Mouse (Mus musculus) intestine, embryonic 14.5 days (tissue): ENCODE measurements around the gene Cyp26b1. TPM values are rescaled to one million over a fixed set of nuclear protein-coding genes. Genes with fewer than 3 reads are reported as not detected.

ENCODE experiments used
- ATAC-seq: fragments of 200-750 bp; cut with Nextera tagmentation; replicated peaks from 2 replicates; pipeline ENCODE4 v1.8.0; 2017; ENCODE audit warnings: low read depth, moderate number of reproducible peaks, moderate TSS enrichment, moderate library complexity; ENCODE audit not compliant: low FRiP score, low TSS enrichment
- DNase-seq: peaks from one replicate; pipeline ENCODE4 v3.0.0-alpha.2; 2018; ENCODE audit warnings: low spot score
- H3K27ac ChIP-seq: fragments of 300-500 bp; sonication (generic); 2 replicates; pipeline ENCODE4 v1.5.1; 2014; ENCODE audit warnings: low read depth, mild to moderate bottlenecking, control low read depth
- H3K27me3 ChIP-seq: fragments of 300-500 bp; sonication (generic); replicated peaks from 2 replicates; pipeline ENCODE4 v1.6.1; 2014; ENCODE audit warnings: low read length, control low read depth; ENCODE audit not compliant: control insufficient read depth, insufficient read depth
- H3K36me3 ChIP-seq: fragments of 300-500 bp; sonication (generic); 2 replicates; pipeline ENCODE4 v1.6.1; 2014; ENCODE audit warnings: low read length, control low read depth; ENCODE audit not compliant: control insufficient read depth, insufficient read depth
- H3K4me1 ChIP-seq: fragments of 300-500 bp; sonication (generic); replicated peaks from 2 replicates; pipeline ENCODE4 v1.6.1; 2014; ENCODE audit warnings: low read length, control low read depth, mixed read lengths; ENCODE audit not compliant: control insufficient read depth, insufficient read depth
- H3K4me2 ChIP-seq: fragments of 300-500 bp; sonication (generic); 2 replicates; pipeline ENCODE4 v1.6.1; 2014; ENCODE audit warnings: low read length
- H3K4me3 ChIP-seq: fragments of 300-500 bp; sonication (generic); 2 replicates; pipeline ENCODE4 v1.5.1; 2014; ENCODE audit warnings: low read depth, low read length, control low read depth, mixed read lengths
- H3K9ac ChIP-seq: fragments of 300-500 bp; sonication (generic); 2 replicates; pipeline ENCODE4 v1.6.1; 2014; ENCODE audit warnings: mild to moderate bottlenecking, low read length
- H3K9me3 ChIP-seq: fragments of 300-500 bp; sonication (generic); 2 replicates; pipeline ENCODE4 v1.6.1; 2016; ENCODE audit warnings: low read length, control low read depth; ENCODE audit not compliant: control insufficient read depth
- WGBS: fragments of 180-500 bp; shearing (Covaris S2); extraction: QIAGEN DNeasy Blood & Tissue Kit; methylation state at CpG from one replicate; pipeline ENCODE4 v1.1.7; 2014; 5-methylcytosine and 5-hydroxymethylcytosine counted together
- polyA plus RNA-seq: library from polyadenylated mRNA; unstranded; fragments of >200 nt; fragmentation: Nextera tagmentation; extraction: Ambion mirVana; gene quantifications from 2 replicates; pipeline ENCODE4 v1.2.1, GENCODE M21; 2014

Cyp26b1 gene
- polyA plus RNA-seq, 1 experiment from 2014 or later, result 2.7 TPM

DNA sequence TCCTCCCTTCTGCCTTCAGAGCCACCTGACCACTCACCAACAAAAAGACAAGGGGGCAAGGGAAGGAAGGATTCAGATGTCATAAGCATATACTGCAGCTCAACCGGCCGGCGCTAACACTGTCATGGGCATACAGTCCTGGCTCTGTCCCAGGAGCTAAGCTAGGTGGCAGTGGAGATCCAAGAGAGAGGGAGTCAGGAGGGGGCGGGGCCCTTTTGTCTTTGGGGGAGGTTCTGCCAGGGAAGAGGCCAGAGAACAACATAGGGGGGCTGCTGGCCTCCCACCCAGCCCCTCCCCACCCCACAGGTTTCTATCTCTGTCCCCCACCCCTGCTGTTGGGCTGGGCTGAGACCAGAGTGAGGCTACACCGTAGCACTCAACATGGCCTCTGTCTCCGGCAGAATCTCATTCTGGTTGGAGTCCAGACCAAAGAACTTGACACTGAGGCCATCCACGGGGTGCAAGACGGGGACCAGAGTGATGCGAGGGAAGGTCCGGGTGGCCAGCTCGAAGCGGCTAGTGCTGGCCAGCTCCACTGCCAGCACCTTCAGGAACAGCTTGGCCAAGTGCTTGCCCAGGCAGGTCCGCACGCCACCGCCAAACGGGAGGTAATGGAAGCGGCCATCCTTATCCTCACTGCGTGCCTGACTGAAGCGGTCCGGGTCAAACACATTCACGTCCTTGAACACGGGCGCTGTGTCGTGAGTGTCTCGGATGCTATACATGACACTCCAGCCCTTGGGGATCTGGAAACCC, 19.6 kb downstream of the Cyp26b1 start:
- 43% methylated on average over 25 of the region's 25 CpGs for WGBS
- Histone ChIP-seq H3K27me3 (peaks cover 5% of the 10 kb centered on the region; the same call in 1 of the 2 replicates), H3K36me3 (no peaks in the 10 kb centered on the region), H3K9ac (no peak overlapping the region), H3K4me2 (no peak overlapping the region), H3K4me1 (peaks cover 9% of the 10 kb centered on the region), H3K9me3 (no peaks in the 10 kb centered on the region), H3K27ac (no peak overlapping the region), H3K4me3 (no peak overlapping the region)
- ATAC-seq (no peak), DNase-seq (no peak)

DNA sequence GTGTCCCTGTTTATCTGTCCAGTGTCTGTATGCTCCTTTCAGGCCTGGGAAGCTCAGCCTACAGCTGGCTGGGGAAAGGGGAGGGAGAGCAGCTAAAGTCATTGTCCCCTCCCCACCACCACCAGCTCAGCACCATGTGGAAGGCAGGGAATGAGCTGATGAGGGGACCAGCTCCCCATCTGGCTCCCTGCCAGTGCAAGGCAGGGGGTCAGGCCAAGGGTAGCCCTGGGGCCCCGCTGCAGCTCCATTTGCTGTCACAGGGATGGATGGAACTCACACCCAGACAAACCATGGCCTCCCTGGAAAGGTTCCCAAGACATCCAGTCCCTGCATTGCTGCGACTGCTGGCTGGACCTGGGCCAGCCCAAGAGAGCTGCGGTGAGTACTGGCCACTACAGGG, 23.7 kb downstream of the Cyp26b1 start:
- Histone ChIP-seq H3K9ac (no peak overlapping the region), H3K4me3 (no peak overlapping the region), H3K9me3 (no peaks in the 10 kb centered on the region), H3K4me1 (peaks cover 11% of the 10 kb centered on the region), H3K27ac (no peak overlapping the region), H3K27me3 (no peaks in the 10 kb centered on the region; the same call in 1 of the 2 replicates), H3K36me3 (no peaks in the 10 kb centered on the region), H3K4me2 (no peak overlapping the region)
- 43% methylated on average over 3 of the region's 3 CpGs for WGBS
- ATAC-seq, result no peak
- no peak for DNase-seq

DNA sequence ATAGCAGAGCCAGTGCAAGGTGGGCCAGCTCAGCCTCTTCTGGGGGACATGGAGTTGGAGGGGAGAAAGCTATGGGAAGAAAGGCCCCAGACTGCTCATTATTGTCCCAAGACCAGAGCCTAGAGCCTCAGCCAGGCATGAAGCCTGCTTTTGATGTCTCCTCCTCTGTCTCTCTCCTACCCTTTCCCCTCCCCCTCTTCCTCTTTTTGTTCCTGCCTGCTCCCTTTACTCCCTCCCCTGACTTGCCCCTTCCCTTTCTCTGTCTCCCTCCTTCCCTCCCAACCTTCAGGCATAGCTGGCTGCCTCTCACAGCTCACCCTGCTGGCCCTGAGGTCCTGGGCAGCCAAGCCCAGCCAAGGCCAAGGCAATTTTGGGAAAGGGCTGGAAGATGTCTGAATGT, 24.1 kb downstream of the Cyp26b1 start:
- H3K9ac ChIP-seq, result no peak overlapping the region
- H3K27ac ChIP-seq, result no peak overlapping the region
- ATAC-seq (no peak), DNase-seq (no peak)
- no peaks in the 10 kb centered on the region for H3K36me3 ChIP-seq
- no peaks in the 10 kb centered on the region for H3K27me3 ChIP-seq
- H3K4me1 ChIP-seq, result peaks cover 11% of the 10 kb centered on the region
- H3K9me3 ChIP-seq, result no peaks in the 10 kb centered on the region
- H3K4me3 ChIP-seq, result no peak overlapping the region
- H3K4me2 ChIP-seq, result no peak overlapping the region

DNA sequence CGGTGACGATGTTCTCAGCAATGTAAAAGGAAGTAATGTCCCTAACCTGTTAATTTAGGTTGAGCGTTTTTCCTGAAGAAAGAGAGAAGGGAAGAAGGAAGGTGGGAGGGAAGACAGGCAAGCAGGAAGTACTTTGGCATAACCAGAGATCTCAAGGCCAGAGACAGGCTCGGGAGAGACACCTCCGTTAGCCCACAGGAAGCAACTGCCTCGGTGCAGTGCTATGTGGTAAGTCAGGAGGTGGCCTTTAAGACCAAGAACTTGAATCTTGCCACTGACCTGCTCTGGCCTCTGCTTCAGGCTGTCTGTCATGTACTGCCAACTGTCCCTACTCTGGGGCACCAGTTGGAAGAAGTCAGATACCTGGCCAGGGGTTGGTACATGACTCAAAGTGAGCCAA, 24.8 kb downstream of the Cyp26b1 start:
- no peaks in the 10 kb centered on the region for H3K36me3 ChIP-seq
- H3K9ac ChIP-seq, result no peak overlapping the region
- ATAC-seq (no peak), DNase-seq (no peak)
- H3K27ac ChIP-seq, result no peak overlapping the region
- no peak overlapping the region for H3K4me2 ChIP-seq
- peaks cover 11% of the 10 kb centered on the region for H3K4me1 ChIP-seq
- no peaks in the 10 kb centered on the region for H3K9me3 ChIP-seq
- H3K4me3 ChIP-seq, result no peak overlapping the region
- H3K27me3 ChIP-seq, result no peaks in the 10 kb centered on the region
- WGBS, result 74% methylated on average over 6 of the region's 6 CpGs

DNA sequence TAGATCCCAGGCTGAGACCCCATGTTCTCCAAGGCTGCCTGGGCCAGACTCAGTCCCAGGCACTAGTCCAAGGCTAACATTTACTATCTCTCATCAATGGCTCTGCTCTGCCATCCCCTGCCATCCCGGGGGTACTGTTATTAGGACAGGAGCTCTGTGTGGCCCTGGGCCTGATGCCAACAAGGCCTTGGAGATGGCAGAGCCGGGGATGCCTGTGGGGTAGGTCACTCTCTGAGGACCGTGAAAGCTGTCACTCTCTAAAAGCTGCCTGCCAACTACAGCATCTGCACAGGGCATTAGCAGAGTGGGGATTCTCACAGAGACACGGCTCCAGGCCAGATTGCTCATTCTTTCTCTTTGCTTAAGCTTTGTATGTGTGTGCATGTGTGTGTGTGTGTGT, 26.0 kb downstream of the Cyp26b1 start:
- no peaks in the 10 kb centered on the region for H3K36me3 ChIP-seq
- no peak overlapping the region for H3K4me3 ChIP-seq
- H3K27me3 ChIP-seq, result no peaks in the 10 kb centered on the region
- no peak overlapping the region for H3K9ac ChIP-seq
- no peaks in the 10 kb centered on the region for H3K9me3 ChIP-seq
- DNase-seq, result no peak
- ATAC-seq, result no peak
- peaks cover 11% of the 10 kb centered on the region for H3K4me1 ChIP-seq
- H3K4me2 ChIP-seq, result no peak overlapping the region
- 84% methylated on average over 4 of the region's 4 CpGs for WGBS
- H3K27ac ChIP-seq, result no peak overlapping the region

DNA sequence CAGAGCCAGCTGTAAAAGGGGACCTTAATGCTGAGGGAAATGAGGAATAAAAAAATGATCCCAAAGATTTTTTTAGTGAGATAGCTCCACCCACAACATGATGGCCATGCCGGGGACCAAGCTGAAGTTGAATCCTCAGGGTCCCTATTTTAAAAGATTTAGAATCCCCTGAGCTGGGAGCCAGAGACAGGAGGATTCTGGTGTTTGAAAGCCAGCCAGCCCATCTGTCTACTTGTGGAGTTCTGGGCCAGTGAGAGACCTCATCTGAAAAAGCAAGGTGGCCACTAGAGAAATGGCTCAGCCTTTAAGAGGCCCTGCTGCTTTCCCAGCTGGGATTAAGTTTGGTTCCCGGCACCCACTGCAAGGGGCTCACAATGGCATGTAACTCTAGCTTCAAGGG, 26.9 kb downstream of the Cyp26b1 start:
- Histone ChIP-seq H3K9ac (no peak overlapping the region), H3K36me3 (no peaks in the 10 kb centered on the region), H3K27ac (no peak overlapping the region), H3K4me3 (no peak overlapping the region), H3K27me3 (no peaks in the 10 kb centered on the region), H3K9me3 (no peaks in the 10 kb centered on the region), H3K4me2 (no peak overlapping the region), H3K4me1 (peaks cover 11% of the 10 kb centered on the region)
- ATAC-seq, result no peak
- WGBS, result 70% methylated on average over 2 of the region's 2 CpGs
- no peak for DNase-seq

DNA sequence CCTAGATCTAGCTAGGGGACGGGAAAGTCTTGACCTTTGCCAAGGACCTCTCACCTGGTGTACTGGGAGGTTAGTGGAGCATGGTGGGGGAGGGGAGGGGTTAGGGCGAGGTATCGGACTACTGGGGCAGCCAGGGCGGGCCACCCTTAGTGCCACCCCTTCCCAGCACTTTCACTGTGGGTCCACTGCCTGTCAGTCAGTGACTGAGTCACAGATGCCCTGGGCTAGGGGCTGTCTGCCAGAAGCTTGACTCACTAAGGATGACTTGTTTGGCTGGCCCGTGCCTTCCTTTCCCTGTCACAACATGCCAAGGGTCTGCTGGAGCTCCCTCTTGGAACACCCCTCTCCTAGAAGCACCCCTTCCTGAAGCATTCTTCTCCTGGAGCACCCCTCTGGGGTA, 28.5 kb downstream of the Cyp26b1 start:
- Histone ChIP-seq H3K4me3 (no peak overlapping the region), H3K36me3 (no peaks in the 10 kb centered on the region), H3K4me2 (no peak overlapping the region), H3K27me3 (no peaks in the 10 kb centered on the region), H3K9me3 (no peaks in the 10 kb centered on the region), H3K27ac (no peak overlapping the region), H3K9ac (no peak overlapping the region), H3K4me1 (peaks cover 11% of the 10 kb centered on the region)
- 71% methylated on average over 5 of the region's 5 CpGs for WGBS
- DNase-seq (no peak), ATAC-seq (no peak)

DNA sequence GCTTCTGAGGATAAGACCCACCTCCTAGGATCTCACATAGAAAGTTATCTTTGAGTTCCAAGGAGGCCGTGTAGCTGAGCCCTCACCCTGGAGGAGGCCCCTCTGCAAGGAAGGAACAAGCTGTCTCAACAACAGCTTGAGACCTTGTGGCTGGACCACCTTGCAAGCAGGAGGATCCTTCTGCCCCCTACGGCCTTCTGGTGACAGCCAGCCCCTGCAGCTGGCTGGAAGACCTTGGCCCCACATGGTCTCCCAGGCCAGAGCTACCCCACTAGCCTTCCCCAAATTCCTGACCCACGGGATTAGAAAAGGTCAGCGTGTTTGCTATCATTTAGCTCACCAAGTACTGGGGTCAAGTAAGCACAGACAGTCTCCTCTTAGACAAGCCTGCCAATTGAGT, 30.8 kb downstream of the Cyp26b1 start:
- 22% methylated on average over 4 of the region's 4 CpGs for WGBS
- no peaks in the 10 kb centered on the region for H3K4me1 ChIP-seq
- no peak overlapping the region for H3K4me2 ChIP-seq
- H3K27me3 ChIP-seq, result no peaks in the 10 kb centered on the region
- H3K9me3 ChIP-seq, result no peaks in the 10 kb centered on the region
- no peaks in the 10 kb centered on the region for H3K36me3 ChIP-seq
- no peak overlapping the region for H3K27ac ChIP-seq
- ATAC-seq, result no peak
- no peak for DNase-seq
- no peak overlapping the region for H3K4me3 ChIP-seq
- no peak overlapping the region for H3K9ac ChIP-seq

DNA sequence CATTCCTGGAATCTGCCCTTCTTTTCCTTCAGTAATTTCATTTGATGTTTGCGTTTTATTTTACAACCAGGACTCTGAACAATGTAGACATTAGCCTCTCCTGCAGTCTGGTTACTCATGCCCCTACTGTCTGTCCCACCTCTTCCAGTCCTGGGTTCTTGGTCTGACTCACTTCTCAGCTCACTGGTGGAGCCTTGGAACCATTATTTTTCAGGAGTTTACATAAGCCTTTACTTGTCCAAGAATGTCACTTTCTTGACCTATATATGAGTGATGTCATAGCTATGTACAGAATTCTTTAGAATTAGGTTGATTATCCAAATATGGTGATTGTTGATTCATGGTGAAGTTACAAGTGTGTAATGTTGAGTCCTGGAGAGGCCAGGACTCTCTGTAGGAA, 32.5 kb downstream of the Cyp26b1 start:
- 41% methylated on average over 1 of the region's 1 CpGs for WGBS
- ATAC-seq (no peak), DNase-seq (no peak)
- no peak overlapping the region for H3K4me2 ChIP-seq
- no peaks in the 10 kb centered on the region for H3K4me1 ChIP-seq
- H3K36me3 ChIP-seq, result no peaks in the 10 kb centered on the region
- H3K4me3 ChIP-seq, result no peak overlapping the region
- no peaks in the 10 kb centered on the region for H3K27me3 ChIP-seq
- no peaks in the 10 kb centered on the region for H3K9me3 ChIP-seq
- H3K27ac ChIP-seq, result no peak overlapping the region
- H3K9ac ChIP-seq, result no peak overlapping the region
